Mouse (Mus musculus) stomach, embryonic 16.5 days (tissue): ENCODE data around the gene Zfp664. TPM values are rescaled to one million over a fixed set of nuclear protein-coding genes. Genes with fewer than 3 reads are reported as not detected.

Experiments used
- ATAC-seq: fragments of 200-750 bp; cut with Nextera tagmentation; 2 replicates; pipeline ENCODE4 v1.8.0; 2017; ENCODE audit warnings: moderate number of reproducible peaks, moderate TSS enrichment; ENCODE audit not compliant: insufficient read depth, low FRiP score
- H3K27ac ChIP-seq: fragments of 300-500 bp; sonication (generic); 2 replicates; pipeline ENCODE4 v1.5.1; 2014; ENCODE audit warnings: low read length
- H3K27me3 ChIP-seq: fragments of 300-500 bp; sonication (generic); 2 replicates; pipeline ENCODE4 v1.6.1; 2014; ENCODE audit warnings: low read length, control low read depth, mixed read lengths; ENCODE audit not compliant: control insufficient read depth, insufficient read depth
- H3K36me3 ChIP-seq: fragments of 300-500 bp; sonication (generic); 2 replicates; pipeline ENCODE4 v1.6.1; 2014; ENCODE audit warnings: low read length; ENCODE audit not compliant: control insufficient read depth, insufficient read depth
- H3K4me1 ChIP-seq: fragments of 300-500 bp; sonication (generic); 2 replicates; pipeline ENCODE4 v1.6.1; 2014; ENCODE audit warnings: low read length, control low read depth, mixed read lengths; ENCODE audit not compliant: control insufficient read depth, insufficient read depth
- H3K4me2 ChIP-seq: fragments of 300-500 bp; sonication (generic); 2 replicates; pipeline ENCODE4 v1.6.1; 2014; ENCODE audit warnings: low read depth, low read length, mixed read lengths
- H3K4me3 ChIP-seq: fragments of 300-500 bp; sonication (generic); replicated peaks from 2 replicates; pipeline ENCODE4 v1.5.1; 2014; ENCODE audit warnings: mild to moderate bottlenecking, low read length
- H3K9ac ChIP-seq: fragments of 300-500 bp; sonication (generic); 2 replicates; pipeline ENCODE4 v1.6.1; 2014; ENCODE audit warnings: low read length
- H3K9me3 ChIP-seq: fragments of 300-500 bp; sonication (generic); replicated peaks from 2 replicates; pipeline ENCODE4 v1.6.1; 2016; ENCODE audit warnings: low read length, control low read depth; ENCODE audit not compliant: control insufficient read depth
- WGBS: fragments of 180-500 bp; shearing (Covaris S2); extraction: QIAGEN DNeasy Blood & Tissue Kit; methylation state at CpG from one replicate; pipeline ENCODE4 v1.1.7; 2014; 5-methylcytosine and 5-hydroxymethylcytosine counted together
- polyA plus RNA-seq: library from polyadenylated mRNA; unstranded; fragments of >200 nt; fragmentation: Nextera tagmentation; extraction: Ambion mirVana; gene quantifications from 2 replicates; pipeline ENCODE4 v1.2.1, GENCODE M21; 2015

The Zfp664 gene
- polyA plus RNA-seq, 1 experiment from 2014 or later = 43.6 TPM

- Histone ChIP-seq H3K27me3 (no peaks in the 10 kb centered on the region), H3K27ac (no peak overlapping the region), H3K4me1 (no peaks in the 10 kb centered on the region), H3K9ac (no peak overlapping the region), H3K4me3 (no peak overlapping the region), H3K9me3 (no peaks in the 10 kb centered on the region), H3K4me2 (no peak overlapping the region), H3K36me3 (no peaks in the 10 kb centered on the region)
- ATAC-seq = no peak
- WGBS = 93% methylated on average over 8 of the region's 8 CpGs
These were observed 26.2 kb downstream of the Zfp664 start for GRCm38 (mm10) chr5:124888661-124889060.

- H3K9me3 ChIP-seq = no peaks in the 10 kb centered on the region
- H3K27me3 ChIP-seq = no peaks in the 10 kb centered on the region
- H3K36me3 ChIP-seq = no peaks in the 10 kb centered on the region
- no peak overlapping the region for H3K4me2 ChIP-seq
- H3K4me1 ChIP-seq = 0 out of 2 replicates have a peak, but pooled peaks cover 4% of the 10 kb centered on the region
- H3K9ac ChIP-seq = no peak overlapping the region
- WGBS = 37% methylated on average over 3 of the region's 3 CpGs
- no peak overlapping the region for H3K27ac ChIP-seq
- ATAC-seq = peak; percentile 34; the same call in 1 of the 2 replicates
- no peak overlapping the region for H3K4me3 ChIP-seq
These were observed 29.5 kb downstream of the Zfp664 start for GRCm38 (mm10) chr5:124891921-124892370.

- no peak overlapping the region for H3K4me2 ChIP-seq
- WGBS = 38% methylated on average over 7 of the region's 8 CpGs
- H3K9ac ChIP-seq = 0 out of 2 replicates have a peak overlapping the region, but pooled peaks have one; percentile 6
- no peak for ATAC-seq
- H3K27me3 ChIP-seq = no peaks in the 10 kb centered on the region
- H3K27ac ChIP-seq = no peak overlapping the region
- no peak overlapping the region for H3K4me3 ChIP-seq
- peaks cover 11% of the 10 kb centered on the region for H3K4me1 ChIP-seq
- H3K36me3 ChIP-seq = no peaks in the 10 kb centered on the region
- no peaks in the 10 kb centered on the region for H3K9me3 ChIP-seq
These were observed 33.6 kb downstream of the Zfp664 start for GRCm38 (mm10) chr5:124896135-124896534.

GRCm38 (mm10) chr5:124899945-124900631 is 37.6 kb downstream of the Zfp664 start:
- Histone ChIP-seq H3K9ac (peak overlapping the region; percentile 62), H3K4me1 (peaks cover 11% of the 10 kb centered on the region), H3K36me3 (no peaks in the 10 kb centered on the region), H3K4me2 (peak overlapping the region; percentile 58), H3K4me3 (peak overlapping the region; percentile 39), H3K9me3 (no peaks in the 10 kb centered on the region), H3K27me3 (no peaks in the 10 kb centered on the region), H3K27ac (no peak overlapping the region)
- WGBS = 16% methylated on average over 20 of the region's 20 CpGs
- peak; percentile 30; the same call in 1 of the 2 replicates for ATAC-seq

- Histone ChIP-seq H3K4me3 (no peak overlapping the region), H3K4me2 (no peak overlapping the region), H3K27me3 (no peaks in the 10 kb centered on the region), H3K36me3 (no peaks in the 10 kb centered on the region), H3K9ac (0 out of 2 replicates have a peak overlapping the region, but pooled peaks have one; percentile 29), H3K4me1 (peaks cover 10% of the 10 kb centered on the region), H3K9me3 (no peaks in the 10 kb centered on the region), H3K27ac (peak overlapping the region; percentile 29; the same call in 1 of the 2 replicates)
- 59% methylated on average over 19 of the region's 19 CpGs for WGBS
- ATAC-seq = peak; percentile 20; the same call in 1 of the 2 replicates
These were observed 38.4 kb downstream of the Zfp664 start for GRCm38 (mm10) chr5:124900738-124901490.

GRCm38 (mm10) chr5:124901675-124902074 is 39.2 kb downstream of the Zfp664 start:
- no peak overlapping the region for H3K9ac ChIP-seq
- no peak for ATAC-seq
- no peak overlapping the region for H3K27ac ChIP-seq
- no peak overlapping the region for H3K4me2 ChIP-seq
- no peaks in the 10 kb centered on the region for H3K27me3 ChIP-seq
- peaks cover 8% of the 10 kb centered on the region for H3K4me1 ChIP-seq
- H3K9me3 ChIP-seq = no peaks in the 10 kb centered on the region
- no peak overlapping the region for H3K4me3 ChIP-seq
- no peaks in the 10 kb centered on the region for H3K36me3 ChIP-seq
- 82% methylated on average over 6 of the region's 6 CpGs for WGBS

GRCm38 (mm10) chr5:124902195-124902594 is 39.7 kb downstream of the Zfp664 start:
- 84% methylated on average over 10 of the region's 10 CpGs for WGBS
- H3K27me3 ChIP-seq = no peaks in the 10 kb centered on the region
- H3K36me3 ChIP-seq = no peaks in the 10 kb centered on the region
- H3K9ac ChIP-seq = no peak overlapping the region
- no peak overlapping the region for H3K27ac ChIP-seq
- H3K4me3 ChIP-seq = no peak overlapping the region
- no peaks in the 10 kb centered on the region for H3K9me3 ChIP-seq
- H3K4me1 ChIP-seq = peaks cover 8% of the 10 kb centered on the region
- no peak for ATAC-seq
- no peak overlapping the region for H3K4me2 ChIP-seq

- Histone ChIP-seq H3K9me3 (no peaks in the 10 kb centered on the region), H3K4me2 (no peak overlapping the region), H3K36me3 (no peaks in the 10 kb centered on the region), H3K4me1 (peaks cover 8% of the 10 kb centered on the region), H3K9ac (no peak overlapping the region), H3K4me3 (no peak overlapping the region), H3K27ac (no peak overlapping the region), H3K27me3 (no peaks in the 10 kb centered on the region)
- 75% methylated on average over 4 of the region's 4 CpGs for WGBS
- ATAC-seq = no peak
These were observed 41.4 kb downstream of the Zfp664 start for GRCm38 (mm10) chr5:124903852-124904251.

GRCm38 (mm10) chr5:124906890-124907289 is 44.4 kb downstream of the Zfp664 start:
- Histone ChIP-seq H3K36me3 (no peaks in the 10 kb centered on the region), H3K27me3 (no peaks in the 10 kb centered on the region), H3K27ac (no peak overlapping the region), H3K4me1 (no peaks in the 10 kb centered on the region), H3K4me2 (no peak overlapping the region), H3K9ac (no peak overlapping the region), H3K4me3 (no peak overlapping the region), H3K9me3 (no peaks in the 10 kb centered on the region)
- no peak for ATAC-seq
- 59% methylated on average over 13 of the region's 13 CpGs for WGBS
